Mouse (Mus musculus) 3T3-L1 (cell line): ENCODE results near the gene Cdk15.

Experiments used
- DNase-seq: peaks from one replicate; pipeline ENCODE4 v3.0.0-alpha.2; 2015; ENCODE audit warnings: low read depth, low spot score

The Cdk15 gene

DNA sequence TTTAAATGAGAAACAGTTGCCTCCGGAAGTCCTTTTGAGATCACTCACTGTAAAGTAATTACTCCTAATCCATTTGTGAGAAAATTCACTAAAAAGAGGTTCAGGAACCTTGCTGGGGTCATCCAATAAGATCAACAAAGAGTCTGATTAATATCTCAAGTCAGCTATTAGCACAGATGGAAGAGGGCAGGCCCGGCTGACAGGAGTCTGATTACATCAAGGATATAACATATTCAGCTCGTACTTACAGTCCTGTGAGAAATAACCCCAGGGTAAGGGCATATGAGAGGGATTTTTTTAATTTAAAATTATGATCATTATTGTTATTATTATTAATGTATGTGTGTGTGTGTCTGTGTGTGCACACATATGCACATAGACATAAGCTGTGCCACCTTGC, 15.5 kb downstream of the Cdk15 start:
- DNase-seq, result no peak

DNA sequence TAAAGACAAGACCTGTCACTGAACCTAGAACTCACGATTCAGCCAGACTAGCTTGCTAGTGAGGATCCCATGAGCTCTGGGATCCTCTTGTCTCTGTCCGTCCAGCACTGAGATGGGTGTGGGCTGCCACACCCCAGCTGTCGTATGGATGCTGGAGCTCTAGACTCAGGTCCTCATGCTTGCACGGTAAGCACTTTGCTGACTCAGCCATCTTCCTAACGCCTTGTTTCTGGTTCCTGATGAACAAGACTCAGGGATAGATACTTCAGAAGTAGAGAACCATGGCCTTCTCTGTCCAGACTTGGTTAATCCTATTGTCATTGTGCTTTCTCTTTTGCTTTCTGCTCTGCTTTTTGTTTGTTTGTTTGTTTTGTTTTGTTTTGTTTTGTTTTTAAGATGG, 29.2 kb downstream of the Cdk15 start:
- DNase-seq, result no peak

DNA sequence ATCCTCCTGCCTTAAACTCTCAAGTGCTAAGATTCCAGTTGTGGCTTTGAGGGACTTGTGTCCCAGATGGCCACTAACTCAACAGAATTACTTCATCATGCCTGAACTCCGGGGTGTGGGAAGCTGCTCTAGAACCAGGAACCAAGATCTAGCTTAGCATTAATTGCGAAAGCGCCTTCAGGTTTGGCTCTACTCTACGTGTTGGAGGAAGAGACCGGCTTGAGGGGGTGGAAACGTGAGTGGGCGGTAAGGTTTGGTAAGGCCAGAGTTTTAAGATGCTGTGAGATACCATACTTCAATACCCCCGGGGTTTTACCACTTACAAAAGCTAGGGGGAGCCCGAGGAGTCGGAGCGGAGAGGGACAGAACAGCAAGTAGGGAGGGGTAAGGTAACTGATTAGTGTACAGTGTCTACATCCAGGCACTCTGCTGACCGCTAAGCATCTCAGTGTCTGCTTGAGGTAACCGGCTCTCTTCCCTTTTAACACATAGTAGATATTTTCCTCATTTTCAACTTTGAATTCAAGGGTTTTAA, 29.7 kb downstream of the Cdk15 start:
- no peak for DNase-seq

DNA sequence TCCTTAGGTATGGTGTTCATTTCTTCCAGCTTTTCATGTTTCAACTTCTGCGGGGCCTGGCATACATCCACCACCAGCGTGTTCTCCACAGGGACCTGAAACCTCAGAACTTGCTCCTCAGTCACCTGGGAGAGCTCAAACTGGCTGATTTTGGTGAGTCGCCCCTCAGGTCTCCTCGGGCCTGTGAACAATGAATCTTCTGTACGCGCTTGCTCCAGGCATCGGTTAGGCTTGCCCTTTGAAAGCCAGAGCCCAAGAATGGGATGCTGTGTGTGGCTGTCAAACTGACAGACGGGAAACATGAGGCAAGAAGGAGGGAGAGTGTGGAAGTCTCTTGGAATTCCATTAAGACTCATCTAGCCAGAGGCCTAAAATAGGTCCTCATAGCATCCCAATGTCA, 31.0 kb downstream of the Cdk15 start:
- peak; percentile 14 for DNase-seq

DNA sequence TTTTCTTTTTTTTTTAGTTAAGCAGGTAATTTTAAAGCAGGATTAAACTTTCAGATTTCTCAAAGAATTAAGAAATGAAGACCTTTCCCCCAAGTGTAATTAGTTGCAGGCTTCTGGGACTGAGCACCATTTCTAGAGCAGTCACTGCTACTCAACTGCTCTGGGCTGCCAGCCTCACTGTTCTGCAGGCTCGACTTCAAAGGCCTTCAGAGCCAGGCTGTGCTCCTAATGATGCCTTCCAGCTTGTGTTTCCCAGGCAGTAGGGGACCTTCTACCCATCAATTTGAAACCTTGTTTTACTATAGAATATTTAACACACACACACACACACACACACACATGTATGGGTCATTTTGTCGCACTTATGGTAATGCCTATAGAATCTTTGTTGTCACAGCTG, 34.9 kb downstream of the Cdk15 start:
- DNase-seq, result no peak

GRCm38 (mm10) chr1:59295769-59296168, 39.1 kb downstream of the Cdk15 start:
- DNase-seq, result no peak

DNA sequence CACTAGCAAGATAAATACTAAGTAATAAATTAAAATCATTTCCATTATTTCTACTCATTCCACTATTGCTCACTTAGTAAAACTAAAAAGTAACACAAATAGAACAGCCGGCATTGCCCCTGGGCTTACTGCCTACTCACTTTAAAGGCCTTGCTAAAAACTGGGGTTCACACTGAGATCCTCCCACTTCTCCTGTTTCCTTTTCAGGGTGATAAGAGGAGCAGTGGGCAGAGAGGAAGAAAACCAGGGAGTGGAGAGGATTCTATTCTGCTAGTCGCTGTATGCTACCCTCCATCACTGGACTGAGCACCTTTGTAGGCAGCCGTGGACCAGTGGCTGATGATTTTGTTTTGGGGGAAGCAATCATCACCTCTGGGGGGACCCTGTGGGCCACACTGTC, 40.5 kb downstream of the Cdk15 start:
- DNase-seq, result no peak

DNA sequence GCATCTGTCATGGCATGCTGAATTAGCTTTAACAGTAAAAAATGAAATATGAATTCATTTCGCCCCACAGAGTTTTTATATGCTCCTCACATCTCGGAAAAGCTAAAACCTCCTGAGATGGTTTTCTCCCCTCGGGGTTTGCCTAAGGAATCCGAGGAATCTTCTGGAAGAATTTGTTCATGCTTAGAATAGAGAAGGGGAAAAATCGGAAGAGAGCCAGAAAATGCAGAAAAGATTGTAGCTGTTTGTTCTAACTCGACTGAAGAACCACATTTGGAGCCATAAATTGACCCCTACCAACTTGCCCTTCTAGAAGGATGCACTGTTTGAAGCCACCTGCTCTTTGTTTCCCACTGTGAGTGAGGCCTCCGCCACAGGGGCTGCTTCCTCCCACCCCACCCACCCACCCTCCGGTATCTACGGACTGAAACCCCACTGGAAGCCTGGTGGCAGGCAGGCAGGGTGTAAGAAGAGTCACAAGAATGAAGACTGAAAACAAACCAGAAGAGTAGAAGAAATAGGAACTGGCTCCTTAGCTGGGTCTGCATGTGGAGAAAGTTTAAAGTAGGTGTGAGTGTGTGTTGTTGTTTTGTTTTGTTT, 41.9 kb downstream of the Cdk15 start:
- DNase-seq, result peak; percentile 26

DNA sequence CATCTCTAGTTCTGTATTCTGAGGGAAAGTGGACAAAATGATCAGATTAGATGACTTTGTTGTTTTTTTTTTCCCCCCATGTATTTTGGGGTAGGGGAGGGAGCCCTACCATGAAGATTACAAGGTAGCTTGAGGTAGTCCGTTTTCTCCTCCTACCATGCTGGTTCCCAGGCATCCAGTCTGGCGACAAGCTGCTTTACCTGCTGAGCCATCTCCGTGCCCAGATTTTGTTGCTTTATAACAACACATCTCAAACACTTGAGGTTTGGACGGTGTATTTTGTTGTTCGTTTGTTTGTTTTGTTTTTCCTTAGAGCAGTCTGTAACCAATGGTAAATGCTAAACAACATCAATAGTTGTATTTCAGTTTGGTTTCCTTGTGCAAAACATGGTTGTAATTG, 50.6 kb downstream of the Cdk15 start:
- no peak for DNase-seq

GRCm38 (mm10) chr1:59311292-59311885, 54.7 kb downstream of the Cdk15 start:
- no peak for DNase-seq

DNA sequence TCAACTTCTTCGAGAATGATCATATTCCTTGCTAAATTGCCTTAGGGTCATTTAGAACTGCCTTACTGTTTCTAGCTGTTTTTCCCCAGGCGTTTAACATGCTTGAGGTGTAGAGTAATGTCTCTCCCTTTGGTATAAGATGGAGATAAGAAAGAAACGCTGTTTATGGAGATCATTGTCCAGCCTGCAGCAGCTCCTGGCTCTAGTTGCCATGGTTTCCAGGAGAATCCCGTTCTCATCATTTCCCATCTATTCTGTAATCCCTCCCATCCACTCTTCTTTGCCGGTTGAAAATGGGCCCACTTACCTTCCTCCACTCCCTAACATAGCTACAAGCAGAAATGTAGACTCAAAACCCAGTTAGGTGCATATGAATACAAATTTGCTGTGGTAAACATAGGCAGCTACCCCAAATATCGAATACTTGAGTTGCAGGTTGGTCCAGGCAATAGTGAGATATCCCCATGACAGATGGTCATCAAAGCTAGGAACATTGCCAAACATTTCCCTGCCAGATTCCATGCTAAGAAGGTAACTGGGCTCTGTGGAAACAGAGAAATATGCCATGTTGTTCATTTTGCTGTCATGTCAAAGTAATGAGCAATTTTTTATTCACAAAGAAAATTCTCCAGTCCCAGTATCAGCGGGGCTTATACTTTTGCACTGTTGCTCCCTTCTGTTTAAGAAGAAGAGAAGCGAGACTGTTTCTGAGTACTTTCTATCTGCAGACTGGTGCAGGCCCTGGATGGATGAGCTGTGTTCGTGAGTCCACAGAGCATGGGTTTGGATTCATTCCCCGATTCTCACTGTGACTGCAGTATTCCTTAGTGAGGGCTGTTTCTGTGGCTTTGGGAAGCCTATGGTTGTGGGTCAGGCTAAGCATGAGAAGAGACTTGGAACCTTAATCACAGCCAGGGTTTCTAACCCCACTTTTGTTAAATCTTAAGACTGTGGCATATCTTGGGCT, 55.8 kb downstream of the Cdk15 start:
- DNase-seq, result no peak

GRCm38 (mm10) chr1:59313154-59313940, 56.6 kb downstream of the Cdk15 start:
- no peak for DNase-seq

- DNase-seq, result no peak
These were observed 58.5 kb downstream of the Cdk15 start for GRCm38 (mm10) chr1:59315057-59315807.

DNA sequence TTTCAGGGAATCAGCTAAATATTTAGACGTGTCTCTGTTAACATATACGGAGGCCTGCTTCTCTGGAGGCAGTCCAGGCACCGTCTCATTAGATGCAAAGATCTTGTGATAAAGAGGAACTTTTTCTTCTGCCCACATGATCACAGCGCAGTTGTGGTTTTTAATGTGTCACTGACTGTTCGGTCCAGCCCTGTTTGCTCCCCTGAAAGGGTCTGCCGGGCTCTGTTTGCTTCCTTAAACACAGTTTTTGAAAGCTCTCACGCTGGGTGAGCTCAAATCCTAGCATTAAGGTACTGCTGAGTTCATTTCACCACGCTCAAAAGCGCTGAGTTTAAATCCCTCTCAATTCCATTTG, 59.3 kb downstream of the Cdk15 start:
- no peak for DNase-seq

GRCm38 (mm10) chr1:59316386-59317051, 59.8 kb downstream of the Cdk15 start:
- peak; percentile 81 for DNase-seq

GRCm38 (mm10) chr1:59317397-59317796, 60.7 kb downstream of the Cdk15 start:
- no peak for DNase-seq

GRCm38 (mm10) chr1:59318878-59319277, 62.2 kb downstream of the Cdk15 start:
- DNase-seq, result no peak

GRCm38 (mm10) chr1:59321076-59321879, 64.6 kb downstream of the Cdk15 start:
- DNase-seq, result no peak
